ENCODE assay signal across 8 mouse cellular contexts in the genomic region with DNA sequence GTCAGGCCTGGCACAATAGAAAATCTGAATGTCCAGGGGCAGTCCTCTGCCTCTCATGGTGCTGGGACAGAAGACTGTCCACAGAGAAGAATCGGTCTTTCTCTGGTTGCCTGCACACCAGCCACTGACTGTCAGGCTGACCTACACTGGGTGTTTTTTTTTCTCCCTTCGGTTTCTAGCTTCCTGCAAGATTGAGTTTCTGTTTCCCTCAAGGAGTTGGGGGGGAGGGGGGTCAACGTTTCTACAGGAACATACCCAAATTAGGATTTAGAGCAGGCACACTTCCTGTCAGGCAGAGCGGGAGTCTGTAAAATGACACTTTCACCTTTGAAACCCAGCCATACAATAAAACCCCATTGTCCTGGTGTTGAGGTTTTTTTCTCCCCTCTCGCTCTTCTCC. TPM values are rescaled to one million over a fixed set of nuclear protein-coding genes. Genes with fewer than 3 reads are reported as not detected.
A peak's percentile ranks its signal among the peaks of the same experiment; 100 is the strongest.
DNase-seq lines count a peak whose midpoint lies in the region; ATAC-seq and TF ChIP-seq lines count a peak whose summit lies in the region.

No protein-coding gene starts in this region.

- H3K9me3 ChIP-seq in heart, postnatal 0 days (replicated peaks; ENCODE audit: control insufficient read depth, low read length), result no peaks in the 10 kb centered on the region
- no peaks in the 10 kb centered on the region for H3K9me3 ChIP-seq in liver, embryonic 11.5 days (ENCODE audit: control insufficient read depth, low read length)

- peaks cover 7% of the 10 kb centered on the region for H3K4me1 ChIP-seq in spleen, adult 2 months (ENCODE audit: control insufficient read depth, insufficient read depth, insufficient read length)
- H3K4me1 ChIP-seq in heart, postnatal 0 days (ENCODE audit: control insufficient read depth, insufficient read depth), result 0 out of 2 replicates have a peak, but pooled peaks cover 4% of the 10 kb centered on the region
- H3K4me1 ChIP-seq in liver, embryonic 11.5 days (replicated peaks; ENCODE audit: control insufficient read depth, insufficient read depth, low read length), result peaks cover 3% of the 10 kb centered on the region; the same call in 1 of the 2 replicates
- H3K4me1 ChIP-seq in small intestine, adult 2 months (ENCODE audit: control insufficient read depth, insufficient read depth, insufficient read length, low read length), result peaks cover 5% of the 10 kb centered on the region; the same call in 1 of the 2 replicates

- ATAC-seq in heart, postnatal 0 days (ENCODE audit: insufficient read depth, low read depth), result peak; percentile 58
- ATAC-seq in liver, embryonic 11.5 days (replicated peaks; ENCODE audit: low FRiP score), result peak; percentile 40

- 9% methylated on average over 5 of the region's 5 CpGs for WGBS in spleen, adult 2 months
- 24% methylated on average over 5 of the region's 5 CpGs for WGBS in heart, postnatal 0 days
- WGBS in liver, embryonic 11.5 days, result 14% methylated on average over 5 of the region's 5 CpGs
- WGBS in small intestine, adult 2 months, result 4% methylated on average over 5 of the region's 5 CpGs

- TF ChIP-seq POLR2A in spleen, adult 2 months (IDR thresholded peaks at IDR 0.05; ENCODE audit: low read depth, low read length), result no peak
- 0 out of 2 replicates have a peak, but pooled peaks have one; percentile 22 for TF ChIP-seq POLR2A in small intestine, adult 2 months (IDR thresholded peaks at IDR 0.05; ENCODE audit: low read depth, low read length)

- H3K4me2 ChIP-seq in heart, postnatal 0 days (ENCODE audit: low read depth, low read length), result peak overlapping the region; percentile 58
- peak overlapping the region; percentile 53 for H3K4me2 ChIP-seq in liver, embryonic 11.5 days

- peaks cover 5% of the 10 kb centered on the region; the same call in 1 of the 2 replicates for H3K36me3 ChIP-seq in spleen, adult 2 months (ENCODE audit: control insufficient read depth, insufficient read depth, low read length)
- peaks cover 15% of the 10 kb centered on the region; the same call in 1 of the 2 replicates for H3K36me3 ChIP-seq in heart, postnatal 0 days (replicated peaks; ENCODE audit: control insufficient read depth, insufficient read depth, low read length)
- no peaks in the 10 kb centered on the region for H3K36me3 ChIP-seq in liver, embryonic 11.5 days (ENCODE audit: control insufficient read depth, insufficient read depth, low read length)
- H3K36me3 ChIP-seq in small intestine, adult 2 months (ENCODE audit: control insufficient read depth, insufficient read depth, low read length), result peaks cover 9% of the 10 kb centered on the region

- 0 out of 2 replicates have a peak overlapping the region, but pooled peaks have one; percentile 75 for H3K27ac ChIP-seq in spleen, adult 2 months (ENCODE audit: insufficient read depth, low read length)
- H3K27ac ChIP-seq in heart, postnatal 0 days (ENCODE audit: low read depth), result peak overlapping the region; percentile 49
- H3K27ac ChIP-seq in liver, embryonic 11.5 days (ENCODE audit: low read depth, low read length), result no peak overlapping the region
- H3K27ac ChIP-seq in small intestine, adult 2 months (ENCODE audit: insufficient read depth, low read depth, low read length), result peak overlapping the region; percentile 79

- TF ChIP-seq CTCF in spleen, adult 2 months (IDR thresholded peaks at IDR 0.05; ENCODE audit: extremely low read depth, insufficient read depth, insufficient read length, insufficient replicate concordance), result no peak
- no peak for TF ChIP-seq CTCF in heart, postnatal 0 days (IDR thresholded peaks at IDR 0.05; ENCODE audit: low read depth)
- TF ChIP-seq CTCF in small intestine, adult 2 months (IDR thresholded peaks at IDR 0.05; ENCODE audit: extremely low read depth, insufficient read length, insufficient replicate concordance, low read depth, low read length), result no peak

- no peaks in the 10 kb centered on the region for H3K27me3 ChIP-seq in spleen, adult 2 months (ENCODE audit: control insufficient read depth, insufficient read depth, low read length)
- no peaks in the 10 kb centered on the region for H3K27me3 ChIP-seq in heart, postnatal 0 days (ENCODE audit: control insufficient read depth, insufficient read depth, low read length)
- H3K27me3 ChIP-seq in liver, embryonic 11.5 days (replicated peaks; ENCODE audit: control insufficient read depth, insufficient read depth, low read length), result no peaks in the 10 kb centered on the region
- no peaks in the 10 kb centered on the region for H3K27me3 ChIP-seq in small intestine, adult 2 months (ENCODE audit: control insufficient read depth, insufficient read depth, low read length)

- peak overlapping the region; percentile 66 for H3K4me3 ChIP-seq in spleen, adult 2 months (ENCODE audit: extremely low read depth, insufficient read depth, insufficient read length)
- H3K4me3 ChIP-seq in heart, postnatal 0 days (ENCODE audit: low read depth, low read length), result peak overlapping the region; percentile 43
- H3K4me3 ChIP-seq in liver, embryonic 11.5 days (ENCODE audit: low read depth, low read length), result peak overlapping the region; percentile 20; the same call in 1 of the 2 replicates
- H3K4me3 ChIP-seq in small intestine, adult 2 months (ENCODE audit: low read depth, low read length), result peak overlapping the region; percentile 71

- TF ChIP-seq EP300 in heart, postnatal 0 days (IDR thresholded peaks at IDR 0.05; ENCODE audit: low read depth), result no peak

- peak in 1 of 2 experiments; percentile 41 for DNase-seq in spleen, adult 2 months (ENCODE audit: low read depth in 1 of 2, low spot score in 2 of 2)
- DNase-seq in spleen, postnatal 4 days (ENCODE audit: low spot score in 2 of 2), result no peak
- peak; percentile 53 for DNase-seq in heart, postnatal 0 days (ENCODE audit: low spot score)
- DNase-seq in liver, embryonic 11.5 days (ENCODE audit: low spot score), result no peak
- DNase-seq in left cerebral cortex, adult 8-10 months (ENCODE audit: low spot score in 2 of 2), result no peak
- DNase-seq in urinary bladder, adult 2 months (ENCODE audit: low spot score), result no peak
- no peak for DNase-seq in testis, postnatal 14 days (ENCODE audit: low spot score)

- peak overlapping the region; percentile 44 for H3K9ac ChIP-seq in heart, postnatal 0 days (replicated peaks; ENCODE audit: low read depth, low read length)
- peak overlapping the region; percentile 49; the same call in 1 of the 2 replicates for H3K9ac ChIP-seq in liver, embryonic 11.5 days (ENCODE audit: low read depth, low read length)

RNA-seq across cellular contexts. Expression of a gene that starts 26.2 kb away (rescaled TPM):
- 3.6 and 4.8 TPM in 2 replicates for polyA plus RNA-seq in spleen, adult 2 months (2012; rRNA removed)
- total RNA-seq in heart, postnatal 0 days (2014; rRNA removed; ENCODE audit: low replicate concordance), result 20.5 and 33.4 TPM in 2 replicates
- 75.0 and 85.1 TPM in 2 replicates for polyA plus RNA-seq in heart, postnatal 0 days (2015; fragmentation: Nextera tagmentation; extraction: Ambion mirVana)
- 18.6 and 19.3 TPM in 2 replicates for polyA plus RNA-seq in liver, embryonic 11.5 days (2014; fragmentation: Nextera tagmentation; extraction: Ambion mirVana)
- polyA plus RNA-seq in small intestine, adult 2 months (2012; rRNA removed), result 3.5 TPM in 2 replicates
- total RNA-seq in left cerebral cortex, adult 8-10 months (2022), result 10 to 100 TPM; 43.0 to 48.8 (median 45.5) TPM
- polyA plus RNA-seq in urinary bladder, adult 2 months (2012; rRNA removed), result 26.0 and 29.4 TPM in 2 replicates

RNA-seq across cellular contexts. Expression of a gene that starts 55.1 kb away (rescaled TPM):
- 0.54 and 0.76 TPM in 2 replicates for polyA plus RNA-seq in spleen, adult 2 months (2012; rRNA removed)
- 4.0 and 9.1 TPM in 2 replicates for total RNA-seq in heart, postnatal 0 days (2014; rRNA removed; ENCODE audit: low replicate concordance)
- 8.7 and 11.3 TPM in 2 replicates for polyA plus RNA-seq in heart, postnatal 0 days (2015; fragmentation: Nextera tagmentation; extraction: Ambion mirVana)
- polyA plus RNA-seq in liver, embryonic 11.5 days (2014; fragmentation: Nextera tagmentation; extraction: Ambion mirVana), result 38.3 and 40.9 TPM in 2 replicates
- 0.06 and 0.13 TPM in 2 replicates for polyA plus RNA-seq in small intestine, adult 2 months (2012; rRNA removed)
- 10 to 100 TPM in 2 of 4 experiments, 1 to 10 TPM in 2; 8.0 to 12.6 (median 10.3) TPM for total RNA-seq in left cerebral cortex, adult 8-10 months (2022)
- polyA plus RNA-seq in urinary bladder, adult 2 months (2012; rRNA removed), result 4.3 and 5.0 TPM in 2 replicates

Comparison
In these comparisons a context has a peak if more than half of its experiments do, and no peak if none do; other contexts are left out.
1. H3K4me3 ChIP-seq: peak in every context shown above with its lines; median percentile 71 in small intestine, adult 2 months; 66 in spleen, adult 2 months; 43 in heart, postnatal 0 days; 20 in liver, embryonic 11.5 days.